Mouse (Mus musculus) bone marrow, adult 2 months (tissue): ENCODE results near the gene Washc2. TPM values are rescaled to one million over a fixed set of nuclear protein-coding genes. Genes with fewer than 3 reads are reported as not detected.

Source experiments
- H3K27ac ChIP-seq: fragments of 200-500 bp; 2 replicates; pipeline ENCODE4 v1.5.1; 2012; ENCODE audit warnings: low read depth, mild to moderate bottlenecking, control low read depth, inconsistent platforms, low read length; ENCODE audit not compliant: control insufficient read depth, poor library complexity, insufficient read depth
- H3K4me1 ChIP-seq: fragments of 200-500 bp; 2 replicates; pipeline ENCODE4 v1.6.1; 2011; ENCODE audit warnings: low read length; ENCODE audit not compliant: control insufficient read depth, insufficient read depth
- H3K4me3 ChIP-seq: fragments of 200-500 bp; replicated peaks from 2 replicates; pipeline ENCODE3; 2011; ENCODE audit warnings: mild to moderate bottlenecking, low read depth, low read length, control low read depth; ENCODE audit not compliant: control insufficient read depth
- CTCF ChIP-seq: fragments of 200-500 bp; IDR thresholded peaks from 2 replicates; pipeline ENCODE4 v1.5.1; 2011; ENCODE audit warnings: low read length, control low read depth; ENCODE audit not compliant: control insufficient read depth, insufficient read depth
- POLR2A ChIP-seq: fragments of 200-500 bp; IDR thresholded peaks from 2 replicates; pipeline ENCODE4 v1.6.1; 2011; ENCODE audit warnings: low read depth, mild to moderate bottlenecking, control low read depth, low read length, borderline replicate concordance; ENCODE audit not compliant: control insufficient read depth
- WGBS: fragments of 180-500 bp; shearing (Covaris S2); methylation state at CpG from one replicate; pipeline ENCODE4 v1.1.7; 2018; 5-methylcytosine and 5-hydroxymethylcytosine counted together
- polyA plus RNA-seq: library from polyadenylated mRNA; stranded (reverse); fragments of >200 nt; gene quantifications from 2 replicates; pipeline ENCODE4 v1.2.4, GENCODE M21; 2011; ENCODE audit warnings: low replicate concordance; ENCODE audit not compliant: missing spikeins, insufficient read depth, insufficient read length

Gene Washc2
- polyA plus RNA-seq, 1 experiment, result 39.4 TPM

DNA sequence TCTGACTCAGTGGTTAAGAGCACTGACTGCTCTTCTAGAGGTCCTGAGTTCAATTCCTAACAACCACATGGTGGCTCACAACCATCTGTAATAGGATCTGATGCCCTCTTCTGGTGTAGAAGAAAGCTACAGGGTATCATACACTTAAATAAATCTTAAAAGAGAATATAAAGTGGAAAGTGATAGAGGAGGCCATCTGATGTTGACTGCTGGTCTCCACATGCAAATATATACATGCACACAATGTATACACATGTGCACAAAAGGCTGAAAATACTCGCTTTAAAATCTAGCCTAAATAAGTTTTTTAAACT lies 59.2 kb downstream of the Washc2 start:
- TF ChIP-seq POLR2A (no peak), CTCF (no peak)
- peaks cover 1% of the 10 kb centered on the region for H3K4me1 ChIP-seq
- no peak overlapping the region for H3K4me3 ChIP-seq
- peak overlapping the region; percentile 60 for H3K27ac ChIP-seq
- 83% methylated on average over 1 of the region's 1 CpGs for WGBS

DNA sequence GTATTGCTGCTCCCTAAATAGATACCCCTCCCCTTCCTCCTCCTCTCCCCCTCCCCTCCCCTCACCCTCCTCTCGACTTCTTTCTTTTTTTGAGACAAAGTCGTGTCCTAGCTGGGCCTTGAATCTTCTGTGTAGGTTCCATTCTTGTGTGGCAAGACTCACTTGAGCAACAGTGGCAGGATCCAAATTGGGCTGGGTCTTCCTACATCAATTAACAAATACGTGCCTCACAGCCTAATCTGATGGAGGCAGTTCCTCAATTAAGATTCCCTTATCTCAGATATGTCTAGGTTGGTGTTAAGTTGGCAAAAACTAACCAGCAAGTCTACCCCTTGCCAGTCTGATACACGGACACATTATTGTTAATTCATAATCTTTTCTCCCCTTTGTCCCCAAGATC lies 67.9 kb downstream of the Washc2 start:
- no peak for TF ChIP-seq POLR2A
- no peak for TF ChIP-seq CTCF
- Histone ChIP-seq H3K27ac (no peak overlapping the region), H3K4me3 (no peak overlapping the region), H3K4me1 (peaks cover 2% of the 10 kb centered on the region; the same call in 1 of the 2 replicates)
- WGBS, result 46% methylated on average over 4 of the region's 4 CpGs

DNA sequence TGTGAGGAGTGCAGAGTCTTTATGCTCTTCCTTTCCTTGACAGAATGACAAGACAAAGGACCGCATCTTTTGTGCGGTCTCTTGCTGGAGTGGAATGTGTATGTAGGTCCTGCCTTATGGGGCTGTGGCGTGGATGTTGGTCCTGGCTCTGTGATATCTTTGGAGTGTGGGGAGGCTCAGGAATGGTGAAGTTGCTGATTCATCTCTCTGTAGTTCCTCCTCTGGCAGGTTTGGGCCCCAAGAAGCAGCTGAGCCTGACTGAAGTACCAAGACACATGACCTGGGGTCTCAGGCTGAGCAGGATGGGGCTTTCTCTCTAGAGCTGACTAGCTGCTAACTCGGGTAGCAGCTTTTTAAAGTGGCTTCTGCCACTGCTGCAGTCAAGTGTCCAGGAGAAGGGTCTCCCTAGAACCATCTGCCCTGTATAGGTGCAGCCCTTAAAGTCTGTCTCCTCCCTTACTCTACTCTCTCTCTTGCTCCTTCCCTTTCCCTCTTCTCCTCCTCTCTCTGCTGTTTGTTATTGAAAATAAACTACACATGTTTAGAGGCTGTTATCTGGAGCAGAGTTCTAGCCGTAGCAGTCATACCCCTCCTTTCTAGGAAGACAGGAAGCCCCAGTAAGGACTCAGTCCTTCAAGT lies 71.0 kb downstream of the Washc2 start:
- H3K4me3 ChIP-seq, result no peak overlapping the region
- 59% methylated on average over 5 of the region's 5 CpGs for WGBS
- H3K4me1 ChIP-seq, result peaks cover 2% of the 10 kb centered on the region; the same call in 1 of the 2 replicates
- TF ChIP-seq POLR2A (no peak), CTCF (no peak)
- no peak overlapping the region for H3K27ac ChIP-seq

DNA sequence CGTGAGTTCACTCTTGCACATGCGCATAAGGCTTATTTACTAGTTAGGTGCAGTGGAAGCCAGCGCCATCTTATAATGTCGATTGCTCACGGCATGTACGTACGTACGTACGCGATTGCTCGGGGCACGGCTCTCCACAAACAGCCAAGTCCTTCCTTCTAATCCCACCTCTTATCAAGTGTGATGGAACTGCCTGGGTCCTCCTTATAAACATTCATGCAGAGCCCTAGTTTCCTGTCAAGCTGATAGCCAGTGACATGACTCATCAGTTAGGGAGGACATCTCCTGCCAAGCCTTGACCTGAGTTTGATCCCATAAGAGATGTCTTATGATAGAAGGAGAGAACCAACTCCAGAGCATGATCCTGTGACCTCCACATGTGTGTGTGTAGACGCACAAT lies 73.2 kb downstream of the Washc2 start:
- no peak overlapping the region for H3K27ac ChIP-seq
- no peaks in the 10 kb centered on the region for H3K4me1 ChIP-seq
- 88% methylated on average over 13 of the region's 13 CpGs for WGBS
- TF ChIP-seq CTCF (no peak), POLR2A (no peak)
- no peak overlapping the region for H3K4me3 ChIP-seq

DNA sequence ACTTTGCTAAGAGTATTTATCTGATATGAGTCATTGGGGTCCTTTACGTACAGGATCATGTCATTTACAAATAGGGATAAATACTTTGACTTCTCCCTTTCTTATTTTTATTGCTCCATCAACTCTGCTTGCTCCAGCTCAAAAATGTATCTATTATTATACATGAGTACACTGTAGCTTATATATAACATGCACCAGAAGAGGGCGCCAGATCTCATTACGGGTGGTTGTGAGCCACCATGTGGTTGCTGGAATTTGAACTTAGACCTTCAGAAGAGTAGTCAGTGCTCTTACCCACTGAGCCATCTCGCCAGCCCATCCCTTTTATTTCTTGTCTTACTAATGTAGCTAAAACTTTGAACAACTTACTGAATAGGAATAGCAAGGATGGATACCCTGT lies 74.7 kb downstream of the Washc2 start:
- TF ChIP-seq CTCF (0 out of 2 replicates have a peak, but pooled peaks have one; percentile 31), POLR2A (no peak)
- no peak overlapping the region for H3K4me3 ChIP-seq
- H3K27ac ChIP-seq, result no peak overlapping the region
- no peaks in the 10 kb centered on the region; the same call in 1 of the 2 replicates for H3K4me1 ChIP-seq
- 57% methylated on average over 4 of the region's 4 CpGs for WGBS

DNA sequence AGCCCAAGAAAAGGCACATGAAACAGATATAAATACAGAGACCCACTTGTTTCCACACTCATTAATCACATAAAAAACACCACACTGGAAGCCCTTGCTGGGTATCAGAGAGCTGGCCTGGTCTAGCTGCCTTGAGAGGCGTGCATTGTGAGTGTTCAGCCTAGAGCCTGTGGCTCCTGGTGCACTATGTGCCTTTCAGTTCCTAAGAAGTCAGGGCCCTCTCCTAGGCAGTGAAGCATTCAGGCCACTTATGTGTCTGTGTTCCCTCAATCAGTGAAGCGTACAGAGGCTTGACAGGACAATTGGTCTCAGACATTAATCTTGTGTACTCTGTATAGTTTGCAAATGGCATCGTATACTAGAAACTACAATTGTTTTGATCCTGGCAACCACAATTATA lies 75.4 kb downstream of the Washc2 start:
- Histone ChIP-seq H3K27ac (no peak overlapping the region), H3K4me1 (no peaks in the 10 kb centered on the region; the same call in 1 of the 2 replicates), H3K4me3 (no peak overlapping the region)
- TF ChIP-seq POLR2A, result no peak
- no peak for TF ChIP-seq CTCF
- 91% methylated on average over 3 of the region's 3 CpGs for WGBS

GRCm38 (mm10) chr6:116286321-116286720 lies 78.5 kb downstream of the Washc2 start:
- Histone ChIP-seq H3K27ac (no peak overlapping the region), H3K4me1 (no peaks in the 10 kb centered on the region; the same call in 1 of the 2 replicates), H3K4me3 (no peak overlapping the region)
- 85% methylated on average over 4 of the region's 4 CpGs for WGBS
- TF ChIP-seq POLR2A, result no peak
- TF ChIP-seq CTCF, result no peak

DNA sequence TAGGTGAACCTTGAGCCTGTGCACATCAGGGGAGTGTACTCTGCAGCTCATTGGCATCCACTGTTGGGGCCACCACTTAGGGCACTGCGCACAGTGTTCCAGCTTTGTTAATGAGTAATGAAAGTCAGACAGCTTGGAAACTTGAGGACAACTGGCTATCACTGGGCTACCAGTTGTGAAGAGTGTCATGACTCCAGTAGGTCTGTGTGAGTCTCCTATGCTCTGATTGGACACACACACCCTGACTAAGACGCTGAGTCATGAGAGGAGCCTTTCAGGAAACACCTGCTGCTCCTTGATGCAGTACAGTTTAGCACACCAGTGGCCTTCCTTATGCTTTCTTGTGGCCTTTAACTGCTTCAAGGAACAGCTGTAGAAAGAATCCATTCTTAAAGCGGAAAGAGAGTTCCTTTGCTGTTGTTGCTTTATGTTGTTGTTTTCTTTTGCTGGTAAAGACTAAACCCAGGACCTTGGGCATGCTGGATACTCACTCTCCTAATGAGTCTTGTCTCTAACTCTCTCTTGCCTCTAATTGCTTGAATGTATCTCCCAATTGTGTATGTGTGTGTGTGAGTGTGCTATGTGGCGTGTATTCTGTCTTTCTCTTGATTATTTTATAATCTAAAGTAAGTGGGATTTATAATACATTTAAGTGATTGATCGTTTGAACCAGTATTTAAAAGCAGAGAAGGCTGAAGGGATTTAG lies 79.2 kb downstream of the Washc2 start:
- H3K4me1 ChIP-seq, result no peaks in the 10 kb centered on the region; the same call in 1 of the 2 replicates
- TF ChIP-seq CTCF (no peak), POLR2A (no peak)
- no peak overlapping the region for H3K27ac ChIP-seq
- no peak overlapping the region for H3K4me3 ChIP-seq
- WGBS, result 31% methylated on average over 5 of the region's 5 CpGs
